Mouse (Mus musculus) liver, embryonic 16.5 days (tissue): ENCODE data around the gene Tmem39b. TPM values are rescaled to one million over a fixed set of nuclear protein-coding genes. Genes with fewer than 3 reads are reported as not detected.
A peak's percentile ranks its signal among the peaks of the same experiment; 100 is the strongest.

ENCODE experiments used
- ATAC-seq: fragments of 200-750 bp; cut with Nextera tagmentation; 2 replicates; pipeline ENCODE4 v1.8.0; 2017; ENCODE audit warnings: low read depth, mild to moderate bottlenecking, moderate number of reproducible peaks, moderate library complexity
- H3K27ac ChIP-seq: fragments of 300-500 bp; sonication (generic); 2 replicates; pipeline ENCODE4 v1.5.1; 2014; ENCODE audit warnings: mild to moderate bottlenecking, low read length
- H3K27me3 ChIP-seq: fragments of 300-500 bp; sonication (generic); 2 replicates; pipeline ENCODE4 v1.6.1; 2014; ENCODE audit warnings: low read depth, low read length, mixed read lengths; ENCODE audit not compliant: control insufficient read depth, insufficient read depth
- H3K36me3 ChIP-seq: fragments of 300-500 bp; sonication (generic); 2 replicates; pipeline ENCODE4 v1.6.1; 2014; ENCODE audit warnings: mild to moderate bottlenecking; ENCODE audit not compliant: control insufficient read depth, insufficient read depth
- H3K4me1 ChIP-seq: fragments of 300-500 bp; sonication (generic); 2 replicates; pipeline ENCODE4 v1.6.1; 2014; ENCODE audit warnings: low read depth, low read length, mixed read lengths; ENCODE audit not compliant: control insufficient read depth
- H3K4me2 ChIP-seq: fragments of 300-500 bp; sonication (generic); 2 replicates; pipeline ENCODE4 v1.6.1; 2014; ENCODE audit warnings: low read depth, low read length, mixed read lengths
- H3K4me3 ChIP-seq: fragments of 300-500 bp; sonication (generic); 2 replicates; pipeline ENCODE4 v1.5.1; 2014; ENCODE audit warnings: low read depth, mild to moderate bottlenecking, low read length
- H3K9ac ChIP-seq: fragments of 300-500 bp; sonication (generic); 2 replicates; pipeline ENCODE4 v1.6.1; 2014; ENCODE audit warnings: low read depth, low read length
- H3K9me3 ChIP-seq: fragments of 300-500 bp; sonication (generic); replicated peaks from 2 replicates; pipeline ENCODE4 v1.6.1; 2016; ENCODE audit warnings: low read length; ENCODE audit not compliant: control insufficient read depth
- WGBS: fragments of 180-500 bp; shearing (Covaris S2); extraction: QIAGEN DNeasy Blood & Tissue Kit; methylation state at CpG from one replicate; pipeline ENCODE4 v1.1.7; 2014; ENCODE audit not compliant: insufficient replicate concordance; 5-methylcytosine and 5-hydroxymethylcytosine counted together
- polyA plus RNA-seq: library from polyadenylated mRNA; unstranded; fragments of >200 nt; fragmentation: Nextera tagmentation; extraction: Ambion mirVana; gene quantifications from 2 replicates; pipeline ENCODE4 v1.2.1, GENCODE M21; 2015

Gene Tmem39b
- polyA plus RNA-seq, 1 experiment from 2014 or later = 3.3 TPM

DNA sequence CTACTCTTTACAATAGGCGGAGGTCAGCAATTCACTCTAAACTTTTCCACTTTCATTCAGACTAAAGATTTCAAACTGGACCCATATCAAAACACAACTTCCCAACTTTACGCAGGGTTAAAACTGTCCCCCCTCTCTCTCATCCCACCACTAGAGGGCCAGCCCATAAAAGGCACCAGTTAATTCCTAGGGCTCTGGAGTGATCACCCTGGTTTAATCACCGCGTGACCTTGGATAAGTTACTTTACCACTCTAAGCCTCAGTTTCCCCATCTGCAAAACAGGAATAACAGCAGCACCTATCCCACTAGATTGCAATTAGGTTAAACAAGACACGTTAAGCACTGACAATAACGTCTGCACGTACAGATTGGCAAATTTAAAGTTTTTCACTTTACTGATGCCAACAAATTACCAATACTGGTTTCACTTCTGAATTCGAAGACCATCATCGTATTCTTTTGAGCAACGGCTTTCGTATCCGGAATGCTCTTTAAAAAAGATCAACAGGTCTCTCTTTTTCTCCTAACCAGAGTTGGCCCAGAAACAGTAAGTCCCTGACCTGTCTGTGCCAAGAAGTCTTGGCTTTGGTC, 25.1 kb downstream of the Tmem39b start:
- Histone ChIP-seq H3K4me1 (peaks cover 15% of the 10 kb centered on the region), H3K9ac (peak overlapping the region; percentile 95), H3K4me2 (peak overlapping the region; percentile 94), H3K9me3 (no peaks in the 10 kb centered on the region), H3K4me3 (peak overlapping the region; percentile 93), H3K36me3 (no peaks in the 10 kb centered on the region), H3K27me3 (no peaks in the 10 kb centered on the region), H3K27ac (peak overlapping the region; percentile 92)
- 5% methylated on average over 12 of the region's 12 CpGs for WGBS
- peak; percentile 70 for ATAC-seq

DNA sequence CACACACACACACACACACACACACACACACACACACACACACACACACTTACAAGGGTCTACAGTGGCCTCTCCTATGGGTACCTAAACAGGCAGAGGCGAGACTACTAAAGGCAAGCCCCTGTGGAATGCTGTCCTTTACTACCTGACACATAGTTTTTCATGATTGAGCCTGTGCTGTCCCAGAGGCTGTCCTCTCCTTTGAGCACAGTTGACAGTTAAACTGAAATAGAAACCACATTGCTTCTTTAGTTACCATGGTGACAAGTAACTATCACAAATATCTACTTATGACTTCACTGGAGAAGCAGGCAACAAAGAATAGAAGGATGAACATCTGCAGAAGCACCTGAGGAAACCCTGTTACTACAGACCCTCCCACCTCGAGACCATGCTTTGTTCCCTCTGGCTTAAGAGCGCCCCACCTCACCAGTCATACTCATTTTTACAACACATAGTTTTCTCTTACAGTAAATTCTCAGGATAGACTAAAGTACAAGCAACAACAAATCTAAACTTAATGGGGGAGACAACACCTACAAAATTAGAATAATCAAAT, 34.3 kb downstream of the Tmem39b start:
- Histone ChIP-seq H3K4me3 (no peak overlapping the region), H3K9me3 (no peaks in the 10 kb centered on the region)
- WGBS = 72% methylated on average over 3 of the region's 3 CpGs

DNA sequence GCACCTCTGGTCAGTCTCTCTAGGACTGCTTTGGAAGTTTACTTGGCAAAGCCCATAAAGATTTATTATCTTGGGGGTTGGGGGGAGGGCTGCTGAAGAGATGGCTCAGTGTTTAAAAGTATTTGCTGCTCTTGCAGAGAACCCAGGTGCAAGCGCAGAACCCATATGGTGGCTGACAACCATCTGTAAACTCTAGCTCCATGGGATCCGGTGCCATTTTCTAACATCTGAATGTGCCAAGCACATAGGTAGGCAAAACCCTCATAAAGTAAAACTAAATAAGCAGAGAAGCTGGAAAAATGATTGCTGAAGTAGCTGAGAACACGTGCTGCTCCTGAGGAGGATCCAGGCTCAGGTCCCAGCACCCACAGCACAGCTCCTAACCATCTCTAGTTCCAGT, 35.1 kb downstream of the Tmem39b start:
- no peak overlapping the region for H3K4me3 ChIP-seq
- H3K36me3 ChIP-seq = peaks cover 15% of the 10 kb centered on the region
- no peak for ATAC-seq
- H3K27ac ChIP-seq = no peak overlapping the region
- H3K27me3 ChIP-seq = no peaks in the 10 kb centered on the region
- H3K4me2 ChIP-seq = no peak overlapping the region
- H3K9me3 ChIP-seq = no peaks in the 10 kb centered on the region
- WGBS = 78% methylated on average over 3 of the region's 3 CpGs
- no peaks in the 10 kb centered on the region for H3K4me1 ChIP-seq
- no peak overlapping the region for H3K9ac ChIP-seq

More for the DNA sequence above, 34.3 kb downstream of the Tmem39b start:
- peaks cover 12% of the 10 kb centered on the region for H3K36me3 ChIP-seq
- H3K4me1 ChIP-seq = no peaks in the 10 kb centered on the region
- H3K27me3 ChIP-seq = no peaks in the 10 kb centered on the region
- no peak overlapping the region for H3K4me2 ChIP-seq
- H3K27ac ChIP-seq = no peak overlapping the region
- no peak for ATAC-seq
- no peak overlapping the region for H3K9ac ChIP-seq

DNA sequence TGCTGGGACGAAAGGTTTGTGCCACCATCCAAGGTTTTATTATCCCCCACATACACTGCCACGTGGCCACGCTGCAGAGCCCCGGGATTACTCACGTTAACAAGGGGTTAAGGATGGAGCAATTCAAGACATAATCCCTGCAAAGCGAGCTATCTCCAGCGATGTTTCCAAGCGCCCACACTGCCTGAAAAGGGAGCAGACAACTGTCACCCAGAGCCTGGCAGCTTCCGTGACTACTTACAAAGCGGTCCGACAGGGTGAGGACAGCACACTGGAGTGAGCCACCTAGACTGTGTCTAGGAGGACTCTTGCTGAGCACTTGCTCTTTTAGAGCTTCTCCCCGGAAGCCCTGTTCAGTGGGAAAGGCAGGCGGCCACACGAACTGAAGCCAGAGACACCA, 41.9 kb downstream of the Tmem39b start:
- no peak overlapping the region for H3K4me3 ChIP-seq
- H3K9me3 ChIP-seq = no peaks in the 10 kb centered on the region
- no peaks in the 10 kb centered on the region for H3K4me1 ChIP-seq
- H3K4me2 ChIP-seq = no peak overlapping the region
- no peak overlapping the region for H3K27ac ChIP-seq
- no peak overlapping the region for H3K9ac ChIP-seq
- ATAC-seq = no peak
- 86% methylated on average over 14 of the region's 14 CpGs for WGBS
- peaks cover 34% of the 10 kb centered on the region for H3K36me3 ChIP-seq
- H3K27me3 ChIP-seq = no peaks in the 10 kb centered on the region

DNA sequence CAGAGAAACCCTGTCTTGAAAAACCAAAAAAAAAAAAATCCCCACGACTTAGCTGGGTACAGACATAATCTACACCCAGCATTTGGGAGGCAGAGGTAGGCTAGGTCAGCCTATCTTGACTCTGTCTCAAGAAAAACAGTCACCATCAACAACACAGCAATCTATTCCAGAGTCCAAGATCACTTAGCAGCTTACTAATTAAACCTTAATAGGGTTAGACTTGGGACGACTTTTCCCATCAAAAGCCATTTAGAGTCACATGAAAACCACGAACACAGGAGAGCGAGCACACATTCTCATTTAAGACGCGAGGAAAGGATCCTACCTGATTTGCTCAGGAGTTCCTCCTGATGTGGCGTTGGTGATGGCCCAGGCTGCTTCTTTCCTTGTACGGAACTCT, 46.3 kb downstream of the Tmem39b start:
- H3K4me1 ChIP-seq = no peaks in the 10 kb centered on the region
- no peak overlapping the region for H3K9ac ChIP-seq
- no peak overlapping the region for H3K27ac ChIP-seq
- WGBS = 87% methylated on average over 8 of the region's 8 CpGs
- H3K4me3 ChIP-seq = no peak overlapping the region
- no peak overlapping the region for H3K4me2 ChIP-seq
- peaks cover 43% of the 10 kb centered on the region for H3K36me3 ChIP-seq
- no peaks in the 10 kb centered on the region for H3K9me3 ChIP-seq
- ATAC-seq = no peak
- no peaks in the 10 kb centered on the region for H3K27me3 ChIP-seq

DNA sequence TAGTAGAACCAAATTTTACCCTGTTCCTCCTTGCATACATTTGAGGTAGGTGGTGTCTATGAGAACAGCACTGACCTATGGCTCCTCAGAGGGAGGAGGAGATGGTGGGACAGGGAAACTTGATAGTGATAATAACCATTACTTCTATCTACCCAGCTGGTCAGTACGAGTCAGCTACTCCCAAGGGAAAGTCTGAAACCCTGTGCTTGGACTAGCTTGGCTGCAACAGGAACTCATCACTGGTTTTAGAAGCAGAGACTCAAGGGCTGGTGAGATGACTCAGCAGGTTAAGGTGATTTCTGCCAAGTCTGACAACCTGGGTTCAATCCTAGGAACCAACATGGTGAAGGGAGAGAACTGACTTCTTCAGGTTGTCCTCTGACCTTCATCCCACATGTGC, 48.0 kb downstream of the Tmem39b start:
- Histone ChIP-seq H3K9me3 (no peaks in the 10 kb centered on the region), H3K4me3 (no peak overlapping the region), H3K4me1 (no peaks in the 10 kb centered on the region), H3K4me2 (no peak overlapping the region), H3K27me3 (no peaks in the 10 kb centered on the region), H3K9ac (no peak overlapping the region), H3K27ac (no peak overlapping the region), H3K36me3 (peaks cover 31% of the 10 kb centered on the region)
- 69% methylated on average over 1 of the region's 1 CpGs for WGBS
- ATAC-seq = no peak

DNA sequence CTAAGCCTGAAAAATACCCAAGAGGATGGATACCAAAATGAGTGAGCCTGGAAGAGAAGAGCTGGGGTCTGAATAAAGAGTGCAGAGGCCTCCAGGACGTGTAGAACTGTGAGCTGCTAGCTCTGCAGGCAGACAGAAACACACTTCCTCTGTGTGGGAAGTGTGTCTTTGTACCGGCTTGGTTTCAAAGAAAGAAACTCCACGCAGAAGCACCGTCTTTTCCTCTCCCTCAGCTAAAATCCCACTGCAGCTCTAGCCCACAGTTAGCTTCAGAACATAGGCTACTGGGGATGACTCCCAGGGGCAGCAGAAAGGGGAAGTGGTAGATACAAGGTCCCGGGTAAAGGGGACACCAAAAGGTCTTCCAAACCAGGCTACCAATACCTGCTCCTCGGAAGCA, 51.4 kb downstream of the Tmem39b start:
- 53% methylated on average over 6 of the region's 6 CpGs for WGBS
- H3K27me3 ChIP-seq = no peaks in the 10 kb centered on the region
- no peak overlapping the region for H3K27ac ChIP-seq
- no peak overlapping the region for H3K4me3 ChIP-seq
- no peak for ATAC-seq
- no peaks in the 10 kb centered on the region for H3K9me3 ChIP-seq
- H3K4me2 ChIP-seq = no peak overlapping the region
- H3K9ac ChIP-seq = no peak overlapping the region
- peaks cover 20% of the 10 kb centered on the region for H3K36me3 ChIP-seq
- H3K4me1 ChIP-seq = peaks cover 6% of the 10 kb centered on the region

DNA sequence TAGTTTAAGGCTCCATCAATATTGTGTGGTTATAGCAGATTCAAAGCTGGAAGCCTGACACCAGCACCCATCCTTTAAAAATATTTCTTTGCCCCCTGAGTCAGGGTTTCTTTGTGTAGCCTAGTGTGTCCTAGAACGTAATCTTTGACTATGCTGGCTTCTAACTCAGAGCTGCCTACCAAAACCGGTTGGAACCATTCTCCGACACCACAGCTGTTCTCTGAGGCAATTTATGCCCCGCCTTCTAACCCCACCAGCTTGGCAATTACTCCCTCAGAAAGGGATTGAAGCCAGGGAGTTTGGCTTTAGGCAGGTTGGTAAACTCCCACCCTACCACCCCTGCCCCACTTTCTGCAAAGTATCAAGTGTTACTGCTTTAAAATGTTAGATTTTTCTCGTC, 54.9 kb downstream of the Tmem39b start:
- peak overlapping the region; percentile 24; the same call in 1 of the 2 replicates for H3K4me3 ChIP-seq
- peaks cover 20% of the 10 kb centered on the region for H3K36me3 ChIP-seq
- ATAC-seq = no peak
- 60% methylated on average over 5 of the region's 5 CpGs for WGBS
- H3K27me3 ChIP-seq = no peaks in the 10 kb centered on the region
- H3K9me3 ChIP-seq = no peaks in the 10 kb centered on the region
- peaks cover 23% of the 10 kb centered on the region for H3K4me1 ChIP-seq
- H3K4me2 ChIP-seq = peak overlapping the region; percentile 91
- H3K9ac ChIP-seq = peak overlapping the region; percentile 30; the same call in 1 of the 2 replicates
- H3K27ac ChIP-seq = peak overlapping the region; percentile 49

DNA sequence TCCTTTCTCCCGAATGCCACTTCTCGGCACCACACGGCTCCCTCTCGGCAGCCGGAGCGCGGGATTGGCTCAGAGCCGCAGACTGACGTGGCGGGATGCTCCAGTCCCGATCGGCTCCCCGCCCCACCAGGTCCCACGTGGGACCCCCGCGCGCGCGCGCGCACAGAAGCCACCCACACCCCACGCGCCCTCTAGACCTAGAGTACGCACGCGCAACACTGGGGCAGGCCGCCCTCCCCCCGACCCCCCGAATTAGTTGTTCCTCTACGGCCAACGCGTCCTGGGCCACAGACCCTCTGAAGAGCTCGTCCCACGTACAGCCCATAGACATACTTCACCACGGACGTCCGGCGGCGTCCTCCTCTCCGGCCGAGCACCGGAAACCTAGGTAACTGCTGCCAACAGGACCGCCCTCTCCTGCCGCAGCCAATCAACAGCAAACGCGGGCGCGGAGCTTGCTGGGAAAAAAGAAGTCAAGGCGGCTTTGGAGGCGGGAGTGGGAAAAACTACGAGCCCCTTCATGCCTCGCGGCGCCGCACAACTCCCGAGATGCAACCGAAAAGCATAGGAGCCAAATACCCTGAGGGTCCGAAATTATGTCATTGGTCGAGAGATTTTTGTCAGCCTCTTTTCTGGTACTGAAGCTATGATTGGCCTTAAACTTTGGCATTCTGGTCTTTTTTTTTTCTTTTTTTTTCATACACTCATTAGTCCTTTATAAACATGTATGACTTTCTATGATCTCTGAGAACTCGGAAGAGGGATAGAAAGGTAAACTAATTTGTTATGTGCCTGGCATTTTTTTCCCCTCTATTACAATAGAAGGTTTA, 55.8 kb downstream of the Tmem39b start, which contains the start of gene Txlna:
Gene Txlna (minus strand): TSS at position 428 of the 830 bp plus-strand sequence.
- peak within 1 kb of the TSS; percentile 77 for H3K9ac ChIP-seq
- WGBS = under 1% methylated on average over 60 of the region's 60 CpGs
- H3K4me1 ChIP-seq = peaks cover 23% of the 10 kb centered on the region
- no peaks in the 10 kb centered on the region for H3K27me3 ChIP-seq
- H3K27ac ChIP-seq = peak within 1 kb of the TSS; percentile 91
- H3K36me3 ChIP-seq = peaks cover 29% of the 10 kb centered on the region
- H3K9me3 ChIP-seq = no peaks in the 10 kb centered on the region
- peak within 1 kb of the TSS; percentile 81 for H3K4me3 ChIP-seq
- H3K4me2 ChIP-seq = peak within 1 kb of the TSS; percentile 91
- peak; percentile 91 for ATAC-seq
